Mouse (Mus musculus) heart, embryonic 11.5 days (tissue): ENCODE data around the gene Chmp2a. TPM values are rescaled to one million over a fixed set of nuclear protein-coding genes. Genes with fewer than 3 reads are reported as not detected.

Experiments used
- ATAC-seq: fragments of 200-750 bp; cut with Nextera tagmentation; replicated peaks from 2 replicates; pipeline ENCODE4 v1.8.0; 2017; ENCODE audit warnings: moderate library complexity; ENCODE audit not compliant: insufficient number of reproducible peaks, low FRiP score, low TSS enrichment
- H3K27ac ChIP-seq: fragments of 300-500 bp; sonication (generic); 2 replicates; pipeline ENCODE4 v1.5.1; 2014; ENCODE audit warnings: mild to moderate bottlenecking, low read depth, low read length
- H3K27me3 ChIP-seq: fragments of 300-500 bp; sonication (generic); 2 replicates; pipeline ENCODE4 v1.6.1; 2014; ENCODE audit warnings: mild to moderate bottlenecking, low read length, mixed read lengths; ENCODE audit not compliant: control insufficient read depth, insufficient read depth
- H3K36me3 ChIP-seq: fragments of 300-500 bp; sonication (generic); 2 replicates; pipeline ENCODE4 v1.6.1; 2014; ENCODE audit warnings: mild to moderate bottlenecking, low read length, moderate library complexity, mixed read lengths; ENCODE audit not compliant: control insufficient read depth, insufficient read depth
- H3K4me1 ChIP-seq: fragments of 300-500 bp; sonication (generic); 2 replicates; pipeline ENCODE4 v1.6.1; 2014; ENCODE audit warnings: low read length; ENCODE audit not compliant: control insufficient read depth, insufficient read depth
- H3K4me2 ChIP-seq: fragments of 300-500 bp; sonication (generic); 2 replicates; pipeline ENCODE4 v1.6.1; 2014; ENCODE audit warnings: mild to moderate bottlenecking, moderate library complexity
- H3K4me3 ChIP-seq: fragments of 300-500 bp; sonication (generic); 2 replicates; pipeline ENCODE4 v1.5.1; 2014; ENCODE audit warnings: low read depth, low read length
- H3K9ac ChIP-seq: fragments of 300-500 bp; sonication (generic); 2 replicates; pipeline ENCODE4 v1.6.1; 2014; ENCODE audit warnings: mild to moderate bottlenecking, low read depth, low read length, moderate library complexity
- H3K9me3 ChIP-seq: fragments of 300-500 bp; sonication (generic); replicated peaks from 2 replicates; pipeline ENCODE4 v1.6.1; 2016; ENCODE audit warnings: low read length; ENCODE audit not compliant: control insufficient read depth
- WGBS: fragments of 180-500 bp; shearing (Covaris S2); extraction: QIAGEN DNeasy Blood & Tissue Kit; methylation state at CpG from one replicate; pipeline ENCODE4 v1.1.7; 2014; ENCODE audit not compliant: insufficient replicate concordance; 5-methylcytosine and 5-hydroxymethylcytosine counted together
- polyA plus RNA-seq: library from polyadenylated mRNA; unstranded; fragments of >200 nt; fragmentation: Nextera tagmentation; extraction: Ambion mirVana; gene quantifications from 2 replicates; pipeline ENCODE4 v1.2.1, GENCODE M21; 2014

Chmp2a gene
- polyA plus RNA-seq, 1 experiment from 2014 or later: 149 TPM

- no peak within 1 kb of the TSS for H3K9ac ChIP-seq
- H3K27ac ChIP-seq: no peak within 1 kb of the TSS
- H3K4me1 ChIP-seq: no peaks in the 10 kb centered on the region
- no peaks in the 10 kb centered on the region for H3K27me3 ChIP-seq
- no peak within 1 kb of the TSS for H3K4me2 ChIP-seq
- H3K36me3 ChIP-seq: no peaks in the 10 kb centered on the region
- no peak within 1 kb of the TSS for H3K4me3 ChIP-seq
- no peak for ATAC-seq
- 70% methylated on average over 3 of the region's 3 CpGs for WGBS
- no peaks in the 10 kb centered on the region for H3K9me3 ChIP-seq
Measured at GRCm38 (mm10) chr7:12998851-12999250, 35.8 kb downstream of the Chmp2a start, which contains the start of gene Trim28. Trim28 (plus strand) TSS chr7:12999114.

GRCm38 (mm10) chr7:12998053-12998452 lies 36.6 kb downstream of the Chmp2a start, which contains the start of gene Slc27a5:
Slc27a5 (minus strand) TSS chr7:12998192.
- no peak within 1 kb of the TSS for H3K27ac ChIP-seq
- no peaks in the 10 kb centered on the region for H3K9me3 ChIP-seq
- no peak within 1 kb of the TSS for H3K4me2 ChIP-seq
- no peak within 1 kb of the TSS for H3K4me3 ChIP-seq
- no peak within 1 kb of the TSS for H3K9ac ChIP-seq
- no peaks in the 10 kb centered on the region for H3K36me3 ChIP-seq
- no peaks in the 10 kb centered on the region for H3K4me1 ChIP-seq
- H3K27me3 ChIP-seq: no peaks in the 10 kb centered on the region
- 72% methylated on average over 5 of the region's 5 CpGs for WGBS
- no peak for ATAC-seq

DNA sequence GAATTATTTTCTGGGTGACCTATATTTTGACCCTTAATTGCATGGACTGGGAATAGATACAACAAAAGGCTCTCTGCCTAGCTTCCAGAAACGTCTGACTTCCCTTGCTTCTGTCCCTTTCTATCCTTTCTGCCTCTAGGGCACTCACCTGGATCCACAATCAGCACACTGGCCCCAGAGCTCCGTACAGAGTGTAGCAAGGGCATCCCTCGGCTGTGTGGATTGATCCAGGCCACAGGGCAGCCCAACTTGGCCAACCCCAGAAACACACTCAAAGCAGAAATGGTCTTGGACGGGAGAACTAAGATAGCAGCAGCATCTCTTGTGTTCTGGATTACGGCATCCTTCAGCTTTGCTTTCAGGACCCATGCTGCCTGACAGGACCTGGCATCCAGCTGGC lies 37.4 kb downstream of the Chmp2a start:
- H3K36me3 ChIP-seq: no peaks in the 10 kb centered on the region
- H3K27ac ChIP-seq: no peak overlapping the region
- H3K4me2 ChIP-seq: no peak overlapping the region
- no peaks in the 10 kb centered on the region for H3K9me3 ChIP-seq
- H3K9ac ChIP-seq: no peak overlapping the region
- H3K4me1 ChIP-seq: no peaks in the 10 kb centered on the region
- H3K27me3 ChIP-seq: no peaks in the 10 kb centered on the region
- ATAC-seq: no peak
- no peak overlapping the region for H3K4me3 ChIP-seq
- WGBS: 68% methylated on average over 5 of the region's 5 CpGs

DNA sequence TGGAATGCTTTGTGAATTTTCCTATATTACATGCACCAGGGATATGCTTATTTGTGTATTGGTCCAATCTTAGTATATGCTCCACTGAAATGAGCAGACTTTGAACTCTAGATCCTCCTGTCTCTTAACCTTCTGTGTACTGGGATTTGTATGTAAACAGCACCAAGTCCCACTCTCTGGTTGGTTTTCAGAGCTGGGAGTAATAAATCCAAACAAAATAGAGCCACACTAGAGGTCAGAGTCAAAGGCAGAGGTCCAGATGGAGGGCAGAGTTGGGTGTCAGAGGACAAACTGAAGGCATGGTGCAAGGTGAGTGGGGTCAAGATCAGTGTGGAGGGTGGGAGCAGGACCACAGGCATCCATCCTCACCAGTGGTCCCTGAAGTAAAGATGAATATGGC lies 38.7 kb downstream of the Chmp2a start:
- Histone ChIP-seq H3K27ac (no peak overlapping the region), H3K27me3 (no peaks in the 10 kb centered on the region), H3K4me2 (no peak overlapping the region), H3K9ac (no peak overlapping the region), H3K4me1 (no peaks in the 10 kb centered on the region), H3K9me3 (no peaks in the 10 kb centered on the region), H3K4me3 (no peak overlapping the region), H3K36me3 (no peaks in the 10 kb centered on the region)
- no peak for ATAC-seq

DNA sequence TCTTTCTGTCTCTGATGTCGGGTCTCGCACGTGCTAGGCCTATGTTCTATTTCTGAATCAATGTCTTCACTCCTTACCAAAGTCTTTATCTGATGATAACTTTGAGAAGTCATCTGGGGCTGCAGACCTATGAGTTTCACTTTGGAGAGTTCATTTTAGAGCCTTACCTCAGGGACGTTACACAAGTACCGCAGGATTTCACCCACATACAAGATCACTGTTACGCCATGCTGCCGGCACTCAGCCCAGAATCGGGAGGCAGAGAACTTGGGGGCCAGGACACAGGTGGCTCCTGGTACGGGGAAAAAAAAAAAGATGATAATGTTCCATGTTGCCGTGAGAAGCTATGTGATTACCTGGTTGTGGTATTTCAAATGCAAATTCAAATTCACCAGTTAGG lies 41.5 kb downstream of the Chmp2a start:
- no peak overlapping the region for H3K4me2 ChIP-seq
- H3K4me3 ChIP-seq: no peak overlapping the region
- H3K9me3 ChIP-seq: no peaks in the 10 kb centered on the region
- H3K9ac ChIP-seq: no peak overlapping the region
- no peak overlapping the region for H3K27ac ChIP-seq
- no peaks in the 10 kb centered on the region for H3K36me3 ChIP-seq
- ATAC-seq: no peak
- WGBS: 84% methylated on average over 10 of the region's 10 CpGs
- no peaks in the 10 kb centered on the region for H3K27me3 ChIP-seq
- no peaks in the 10 kb centered on the region for H3K4me1 ChIP-seq

- Histone ChIP-seq H3K4me3 (no peak overlapping the region), H3K36me3 (no peaks in the 10 kb centered on the region), H3K27me3 (no peaks in the 10 kb centered on the region), H3K4me1 (no peaks in the 10 kb centered on the region), H3K27ac (no peak overlapping the region), H3K4me2 (no peak overlapping the region), H3K9ac (no peak overlapping the region), H3K9me3 (no peaks in the 10 kb centered on the region)
- 7% methylated on average over 3 of the region's 3 CpGs for WGBS
- ATAC-seq: no peak
Measured at GRCm38 (mm10) chr7:12992222-12992621, 42.4 kb downstream of the Chmp2a start.

GRCm38 (mm10) chr7:12987409-12988189 lies 47.0 kb downstream of the Chmp2a start:
- no peak overlapping the region for H3K9ac ChIP-seq
- no peaks in the 10 kb centered on the region for H3K4me1 ChIP-seq
- H3K4me2 ChIP-seq: no peak overlapping the region
- H3K9me3 ChIP-seq: no peaks in the 10 kb centered on the region
- no peaks in the 10 kb centered on the region for H3K27me3 ChIP-seq
- WGBS: 77% methylated on average over 8 of the region's 8 CpGs
- no peak overlapping the region for H3K4me3 ChIP-seq
- H3K36me3 ChIP-seq: no peaks in the 10 kb centered on the region; the same call in 1 of the 2 replicates
- ATAC-seq: peak; percentile 72
- H3K27ac ChIP-seq: no peak overlapping the region

- Histone ChIP-seq H3K36me3 (no peaks in the 10 kb centered on the region; the same call in 1 of the 2 replicates), H3K4me2 (no peak overlapping the region), H3K9me3 (no peaks in the 10 kb centered on the region), H3K27me3 (no peaks in the 10 kb centered on the region), H3K4me1 (no peaks in the 10 kb centered on the region), H3K27ac (no peak overlapping the region), H3K4me3 (no peak overlapping the region), H3K9ac (no peak overlapping the region)
- no peak for ATAC-seq
- WGBS: 83% methylated on average over 8 of the region's 8 CpGs
Measured at GRCm38 (mm10) chr7:12986906-12987305, 47.7 kb downstream of the Chmp2a start.

DNA sequence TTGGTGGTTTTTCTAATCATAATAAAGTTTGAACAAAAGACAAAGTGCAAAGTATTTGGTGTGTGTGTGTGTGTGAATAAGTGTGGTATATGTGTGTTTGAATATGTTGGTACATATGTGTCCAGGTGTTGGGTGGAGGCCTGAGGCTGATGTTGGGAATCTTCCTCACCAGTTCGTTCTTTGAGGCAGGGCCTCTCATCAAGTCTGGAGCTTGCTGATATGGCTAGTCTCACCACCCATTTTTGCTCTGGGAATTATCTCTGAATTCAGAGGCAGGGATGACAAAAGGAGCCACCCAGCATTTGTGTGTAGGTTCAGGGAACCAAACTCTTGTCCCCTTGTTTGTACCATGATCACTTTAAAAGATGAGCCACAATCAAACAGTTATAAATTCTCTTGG lies 48.9 kb downstream of the Chmp2a start:
- Histone ChIP-seq H3K4me2 (no peak overlapping the region), H3K9ac (no peak overlapping the region), H3K9me3 (no peaks in the 10 kb centered on the region), H3K27ac (no peak overlapping the region), H3K4me3 (no peak overlapping the region), H3K4me1 (no peaks in the 10 kb centered on the region), H3K36me3 (no peaks in the 10 kb centered on the region; the same call in 1 of the 2 replicates), H3K27me3 (no peaks in the 10 kb centered on the region)
- 56% methylated on average over 1 of the region's 1 CpGs for WGBS
- no peak; the same call in 1 of the 2 replicates for ATAC-seq
